Mouse (Mus musculus) spleen, adult 12 weeks (tissue): ENCODE results near the gene Phf24.

Experiments used
- DNase-seq: peaks from one replicate; pipeline ENCODE4 v3.0.0; 2022; ENCODE audit warnings: low spot score

The Phf24 gene

GRCm38 (mm10) chr4:42915311-42915710 is 1.1 kb upstream of the Phf24 start:
- no peak for DNase-seq

GRCm38 (mm10) chr4:42915966-42916365 is 494 bp upstream of the Phf24 start:
- DNase-seq: no peak

- DNase-seq: no peak
These were observed 928 bp downstream of the Phf24 start for GRCm38 (mm10) chr4:42917402-42917774.

- no peak for DNase-seq
These were observed 4.3 kb downstream of the Phf24 start for GRCm38 (mm10) chr4:42920726-42921125.

GRCm38 (mm10) chr4:42921536-42921935 is 5.1 kb downstream of the Phf24 start:
- no peak for DNase-seq

- no peak for DNase-seq
These were observed 5.6 kb downstream of the Phf24 start for GRCm38 (mm10) chr4:42922056-42922455.

GRCm38 (mm10) chr4:42922461-42922860 is 6.0 kb downstream of the Phf24 start:
- no peak for DNase-seq

GRCm38 (mm10) chr4:42924095-42924710 is 7.7 kb downstream of the Phf24 start:
- no peak for DNase-seq

GRCm38 (mm10) chr4:42928209-42928608 is 11.7 kb downstream of the Phf24 start:
- DNase-seq: no peak

GRCm38 (mm10) chr4:42928952-42929351 is 12.5 kb downstream of the Phf24 start:
- DNase-seq: no peak

- no peak for DNase-seq
These were observed 15.9 kb downstream of the Phf24 start for GRCm38 (mm10) chr4:42932229-42932969.

GRCm38 (mm10) chr4:42933630-42934029 is 17.2 kb downstream of the Phf24 start:
- no peak for DNase-seq

GRCm38 (mm10) chr4:42941396-42941795 is 24.9 kb downstream of the Phf24 start:
- DNase-seq: no peak

- DNase-seq: no peak
These were observed 26.9 kb downstream of the Phf24 start for GRCm38 (mm10) chr4:42943341-42943740.

GRCm38 (mm10) chr4:42944185-42944584 is 27.7 kb downstream of the Phf24 start:
- no peak for DNase-seq

- DNase-seq: no peak
These were observed 28.6 kb downstream of the Phf24 start for GRCm38 (mm10) chr4:42945043-42945442.

GRCm38 (mm10) chr4:42945445-42945844 is 29.0 kb downstream of the Phf24 start:
- DNase-seq: no peak

GRCm38 (mm10) chr4:42945952-42946351 is 29.5 kb downstream of the Phf24 start:
- DNase-seq: no peak

- DNase-seq: no peak
These were observed 30.4 kb downstream of the Phf24 start for GRCm38 (mm10) chr4:42946733-42947290.

GRCm38 (mm10) chr4:42948527-42948926 is 32.1 kb downstream of the Phf24 start:
- DNase-seq: no peak

- DNase-seq: no peak
These were observed 32.7 kb downstream of the Phf24 start for GRCm38 (mm10) chr4:42949051-42949675.

GRCm38 (mm10) chr4:42949676-42950051 is 33.2 kb downstream of the Phf24 start, which contains the start of gene Dnajb5:
Gene Dnajb5 (plus strand): TSS chr4:42949814.
- DNase-seq: peak; percentile 84

- peak; percentile 73 for DNase-seq
These were observed 33.7 kb downstream of the Phf24 start for GRCm38 (mm10) chr4:42950065-42950558.
